Mouse (Mus musculus): ENCODE results near the gene Gm20390.

DNA sequence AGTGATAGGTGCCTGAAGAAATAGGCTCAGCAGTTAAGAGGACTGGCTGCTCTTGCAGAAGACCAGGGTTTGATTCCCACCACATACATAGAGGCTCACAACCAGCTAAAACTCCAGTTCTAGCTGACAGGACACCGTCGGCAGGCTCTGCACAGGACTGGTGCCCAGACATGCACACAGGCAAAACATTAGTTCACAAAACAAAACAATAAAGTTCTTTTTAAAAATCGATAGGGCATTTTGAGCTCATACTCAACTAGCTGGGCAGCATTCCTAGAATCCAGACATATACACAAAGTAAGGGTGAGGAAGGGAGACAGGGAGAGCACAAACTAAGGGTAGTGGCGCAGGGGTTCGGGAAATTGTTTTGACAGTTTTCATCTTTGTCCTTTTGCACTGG is 26.4 kb upstream of the Gm20390 start:
- TF ChIP-seq CTCF (IDR thresholded peaks at IDR 0.05; ENCODE audit: low read depth): no peak
- TF ChIP-seq EP300 (IDR thresholded peaks at IDR 0.05; ENCODE audit: low read depth): no peak

Data from liver, embryonic 14.5 days (tissue).